Mouse (Mus musculus) kidney, adult 9 months (tissue): ENCODE measurements around the gene Psmd14.

ENCODE experiments used
- DNase-seq: peaks from one replicate; pipeline ENCODE4 v3.0.0; 2022

Gene Psmd14

GRCm38 (mm10) chr2:61764470-61765105 is 53.1 kb downstream of the Psmd14 start:
- DNase-seq: no peak

- DNase-seq: no peak
Measured at GRCm38 (mm10) chr2:61765526-61765925, 54.0 kb downstream of the Psmd14 start.

GRCm38 (mm10) chr2:61780794-61781193 is 69.3 kb downstream of the Psmd14 start:
- no peak for DNase-seq

- DNase-seq: no peak
Measured at GRCm38 (mm10) chr2:61794960-61795359, 83.5 kb downstream of the Psmd14 start.

GRCm38 (mm10) chr2:61798048-61798447 is 86.6 kb downstream of the Psmd14 start:
- no peak for DNase-seq

- DNase-seq: no peak
Measured at GRCm38 (mm10) chr2:61802656-61803251, 91.3 kb downstream of the Psmd14 start, which contains the start of gene Tbr1. TSS of gene Tbr1 (plus strand) at chr2:61802930.

GRCm38 (mm10) chr2:61803443-61804367 is 92.2 kb downstream of the Psmd14 start:
- no peak for DNase-seq

GRCm38 (mm10) chr2:61804382-61804840 is 92.9 kb downstream of the Psmd14 start:
- no peak for DNase-seq

- no peak for DNase-seq
Measured at GRCm38 (mm10) chr2:61804841-61805540, 93.5 kb downstream of the Psmd14 start.

- no peak for DNase-seq
Measured at GRCm38 (mm10) chr2:61805541-61806345, 94.2 kb downstream of the Psmd14 start.

GRCm38 (mm10) chr2:61806346-61806825 is 94.9 kb downstream of the Psmd14 start:
- no peak for DNase-seq

GRCm38 (mm10) chr2:61807151-61807550 is 95.7 kb downstream of the Psmd14 start:
- DNase-seq: no peak

- DNase-seq: no peak
Measured at GRCm38 (mm10) chr2:61807781-61808180, 96.3 kb downstream of the Psmd14 start.

GRCm38 (mm10) chr2:61808776-61809175 is 97.3 kb downstream of the Psmd14 start:
- no peak for DNase-seq

- no peak for DNase-seq
Measured at GRCm38 (mm10) chr2:61809381-61809780, 97.9 kb downstream of the Psmd14 start.

- no peak for DNase-seq
Measured at GRCm38 (mm10) chr2:61810751-61811150, 99.3 kb downstream of the Psmd14 start.

GRCm38 (mm10) chr2:61811163-61811506 is 99.6 kb downstream of the Psmd14 start:
- no peak for DNase-seq

- DNase-seq: no peak
Measured at GRCm38 (mm10) chr2:61811507-61812421, 100.3 kb downstream of the Psmd14 start.

GRCm38 (mm10) chr2:61812536-61812935 is 101.0 kb downstream of the Psmd14 start:
- DNase-seq: no peak

GRCm38 (mm10) chr2:61813106-61813505 is 101.6 kb downstream of the Psmd14 start:
- no peak for DNase-seq

GRCm38 (mm10) chr2:61813521-61813920 is 102.0 kb downstream of the Psmd14 start:
- no peak for DNase-seq
